Mouse (Mus musculus) gastrocnemius, adult 18-20 months (tissue): Measurements from ENCODE around the gene Stk39. TPM values are rescaled to one million over a fixed set of nuclear protein-coding genes. Genes with fewer than 3 reads are reported as not detected.

Source experiments
- DNase-seq: peaks from one replicate; pipeline ENCODE4 v3.0.0; 2021; ENCODE audit warnings: low spot score
- total RNA-seq, 2 experiments: library from RNA; stranded (reverse); gene quantifications; 2 replicates each; pipeline ENCODE4 v1.2.3; 2021

The Stk39 gene
- total RNA-seq, 2 experiments from 2014 or later: 2.1 to 2.8 TPM

GRCm38 (mm10) chr2:68426074-68426473, 46.0 kb downstream of the Stk39 start:
- no peak for DNase-seq

GRCm38 (mm10) chr2:68421002-68421401, 51.1 kb downstream of the Stk39 start:
- DNase-seq: no peak

GRCm38 (mm10) chr2:68420223-68420622, 51.8 kb downstream of the Stk39 start:
- no peak for DNase-seq

- DNase-seq: no peak
Observed at GRCm38 (mm10) chr2:68419746-68420145, 52.3 kb downstream of the Stk39 start.

GRCm38 (mm10) chr2:68419165-68419564, 52.9 kb downstream of the Stk39 start:
- no peak for DNase-seq

- no peak for DNase-seq
Observed at GRCm38 (mm10) chr2:68417081-68417480, 55.0 kb downstream of the Stk39 start.

- DNase-seq: no peak
Observed at GRCm38 (mm10) chr2:68415691-68416090, 56.4 kb downstream of the Stk39 start.

- DNase-seq: no peak
Observed at GRCm38 (mm10) chr2:68412149-68412548, 59.9 kb downstream of the Stk39 start.

GRCm38 (mm10) chr2:68411201-68411600, 60.9 kb downstream of the Stk39 start:
- no peak for DNase-seq

GRCm38 (mm10) chr2:68409640-68410215, 62.3 kb downstream of the Stk39 start:
- DNase-seq: no peak

- no peak for DNase-seq
Observed at GRCm38 (mm10) chr2:68408271-68408980, 63.6 kb downstream of the Stk39 start.

- DNase-seq: no peak
Observed at GRCm38 (mm10) chr2:68407179-68407950, 64.7 kb downstream of the Stk39 start.

GRCm38 (mm10) chr2:68406571-68407074, 65.4 kb downstream of the Stk39 start:
- no peak for DNase-seq

- no peak for DNase-seq
Observed at GRCm38 (mm10) chr2:68405163-68405715, 66.8 kb downstream of the Stk39 start.

- DNase-seq: no peak
Observed at GRCm38 (mm10) chr2:68404274-68405162, 67.5 kb downstream of the Stk39 start.

GRCm38 (mm10) chr2:68393611-68394549, 78.2 kb downstream of the Stk39 start:
- DNase-seq: no peak

- DNase-seq: no peak
Observed at GRCm38 (mm10) chr2:68387824-68388582, 84.1 kb downstream of the Stk39 start.

GRCm38 (mm10) chr2:68386313-68386863, 85.7 kb downstream of the Stk39 start:
- DNase-seq: no peak
